Mouse (Mus musculus) erythroblast, embryonic 14.5 days (primary cell): Measurements from ENCODE around the gene Large1.

Experiments
- GATA1 ChIP-seq: IDR thresholded peaks from 2 replicates; pipeline ENCODE4 v1.6.1; 2012; ENCODE audit warnings: low read length, inconsistent platforms, mixed read lengths
- TAL1 ChIP-seq: IDR thresholded peaks from 3 replicates; pipeline ENCODE4 v1.6.1; 2012; ENCODE audit warnings: low read length, inconsistent platforms, mixed read lengths

- no peak for TF ChIP-seq GATA1
- no peak for TF ChIP-seq TAL1
These were observed 359.5 kb downstream of the Large1 start for GRCm38 (mm10) chr8:72993831-72994230.
